Mouse (Mus musculus): ENCODE data around the gene Nudt19. TPM values are rescaled to one million over a fixed set of nuclear protein-coding genes. Genes with fewer than 3 reads are reported as not detected.

Nudt19 gene
- total RNA-seq (2017): 49.6 and 52.3 TPM in 2 replicates

GRCm38 (mm10) chr7:35556205-35556603 lies at the start of gene Nudt19:
Gene Nudt19, minus strand, starts transcription at chr7:35556304.
- no peak for ATAC-seq (replicated peaks in 1 of 2; ENCODE audit: insufficient read depth in 1 of 2, low FRiP score in 2 of 2, low TSS enrichment in 1 of 2, low read depth in 1 of 2, poor library complexity in 2 of 2, severe bottlenecking in 2 of 2)

GRCm38 (mm10) chr7:35602766-35603165 lies 46.7 kb upstream of the Nudt19 start:
- no peak for ATAC-seq (replicated peaks in 1 of 2; ENCODE audit: insufficient read depth in 1 of 2, low FRiP score in 2 of 2, low TSS enrichment in 1 of 2, low read depth in 1 of 2, poor library complexity in 2 of 2, severe bottlenecking in 2 of 2)

GRCm38 (mm10) chr7:35601106-35601505 lies 45.0 kb upstream of the Nudt19 start:
- ATAC-seq (replicated peaks in 1 of 2; ENCODE audit: insufficient read depth in 1 of 2, low FRiP score in 2 of 2, low TSS enrichment in 1 of 2, low read depth in 1 of 2, poor library complexity in 2 of 2, severe bottlenecking in 2 of 2): no peak

- no peak for ATAC-seq (replicated peaks in 1 of 2; ENCODE audit: insufficient read depth in 1 of 2, low FRiP score in 2 of 2, low TSS enrichment in 1 of 2, low read depth in 1 of 2, poor library complexity in 2 of 2, severe bottlenecking in 2 of 2)
These were observed 43.9 kb upstream of the Nudt19 start for GRCm38 (mm10) chr7:35600031-35600430.

- no peak for ATAC-seq (replicated peaks in 1 of 2; ENCODE audit: insufficient read depth in 1 of 2, low FRiP score in 2 of 2, low TSS enrichment in 1 of 2, low read depth in 1 of 2, poor library complexity in 2 of 2, severe bottlenecking in 2 of 2)
These were observed 43.4 kb upstream of the Nudt19 start for GRCm38 (mm10) chr7:35599492-35599891.

GRCm38 (mm10) chr7:35594311-35594710 lies 38.2 kb upstream of the Nudt19 start:
- no peak for ATAC-seq (replicated peaks in 1 of 2; ENCODE audit: insufficient read depth in 1 of 2, low FRiP score in 2 of 2, low TSS enrichment in 1 of 2, low read depth in 1 of 2, poor library complexity in 2 of 2, severe bottlenecking in 2 of 2)

GRCm38 (mm10) chr7:35590731-35591191 lies 34.7 kb upstream of the Nudt19 start:
- ATAC-seq (replicated peaks in 1 of 2; ENCODE audit: insufficient read depth in 1 of 2, low FRiP score in 2 of 2, low TSS enrichment in 1 of 2, low read depth in 1 of 2, poor library complexity in 2 of 2, severe bottlenecking in 2 of 2): no peak

- ATAC-seq (replicated peaks in 1 of 2; ENCODE audit: insufficient read depth in 1 of 2, low FRiP score in 2 of 2, low TSS enrichment in 1 of 2, low read depth in 1 of 2, poor library complexity in 2 of 2, severe bottlenecking in 2 of 2): no peak
These were observed 33.4 kb upstream of the Nudt19 start for GRCm38 (mm10) chr7:35589485-35589884.

- peak; percentile 25 to 29; a peak in 3 of 4 replicates for ATAC-seq (replicated peaks in 1 of 2; ENCODE audit: insufficient read depth in 1 of 2, low FRiP score in 2 of 2, low TSS enrichment in 1 of 2, low read depth in 1 of 2, poor library complexity in 2 of 2, severe bottlenecking in 2 of 2)
These were observed 32.8 kb upstream of the Nudt19 start for GRCm38 (mm10) chr7:35588680-35589428.

GRCm38 (mm10) chr7:35587728-35588127 lies 31.6 kb upstream of the Nudt19 start:
- no peak for ATAC-seq (replicated peaks in 1 of 2; ENCODE audit: insufficient read depth in 1 of 2, low FRiP score in 2 of 2, low TSS enrichment in 1 of 2, low read depth in 1 of 2, poor library complexity in 2 of 2, severe bottlenecking in 2 of 2)

- no peak for ATAC-seq (replicated peaks in 1 of 2; ENCODE audit: insufficient read depth in 1 of 2, low FRiP score in 2 of 2, low TSS enrichment in 1 of 2, low read depth in 1 of 2, poor library complexity in 2 of 2, severe bottlenecking in 2 of 2)
These were observed 30.9 kb upstream of the Nudt19 start for GRCm38 (mm10) chr7:35586906-35587445.

- peak; percentile 88 to 95 for ATAC-seq (replicated peaks in 1 of 2; ENCODE audit: insufficient read depth in 1 of 2, low FRiP score in 2 of 2, low TSS enrichment in 1 of 2, low read depth in 1 of 2, poor library complexity in 2 of 2, severe bottlenecking in 2 of 2)
These were observed 30.2 kb upstream of the Nudt19 start, which contains the start of gene Ankrd27 for GRCm38 (mm10) chr7:35586055-35586905. Gene Ankrd27, plus strand, starts transcription at chr7:35586244.

- peak; percentile 18 to 30 for ATAC-seq (replicated peaks in 1 of 2; ENCODE audit: insufficient read depth in 1 of 2, low FRiP score in 2 of 2, low TSS enrichment in 1 of 2, low read depth in 1 of 2, poor library complexity in 2 of 2, severe bottlenecking in 2 of 2)
These were observed 29.3 kb upstream of the Nudt19 start, which contains the start of gene Rgs9bp for GRCm38 (mm10) chr7:35585191-35586054. Gene Rgs9bp, minus strand, starts transcription at chr7:35585582.

GRCm38 (mm10) chr7:35584786-35585190 lies 28.7 kb upstream of the Nudt19 start:
- no peak for ATAC-seq (replicated peaks in 1 of 2; ENCODE audit: insufficient read depth in 1 of 2, low FRiP score in 2 of 2, low TSS enrichment in 1 of 2, low read depth in 1 of 2, poor library complexity in 2 of 2, severe bottlenecking in 2 of 2)

GRCm38 (mm10) chr7:35584068-35584785 lies 28.1 kb upstream of the Nudt19 start:
- ATAC-seq (replicated peaks in 1 of 2; ENCODE audit: insufficient read depth in 1 of 2, low FRiP score in 2 of 2, low TSS enrichment in 1 of 2, low read depth in 1 of 2, poor library complexity in 2 of 2, severe bottlenecking in 2 of 2): no peak

GRCm38 (mm10) chr7:35583476-35584025 lies 27.4 kb upstream of the Nudt19 start:
- ATAC-seq (replicated peaks in 1 of 2; ENCODE audit: insufficient read depth in 1 of 2, low FRiP score in 2 of 2, low TSS enrichment in 1 of 2, low read depth in 1 of 2, poor library complexity in 2 of 2, severe bottlenecking in 2 of 2): no peak
